Mouse (Mus musculus): ENCODE measurements around the gene Zfp574. TPM values are rescaled to one million over a fixed set of nuclear protein-coding genes. Genes with fewer than 3 reads are reported as not detected.

Gene Zfp574
- polyA plus RNA-seq (2014; fragmentation: Nextera tagmentation; extraction: Ambion mirVana): 17.9 and 19.9 TPM in 2 replicates

- peak within 1 kb of the TSS; percentile 91 for H3K27ac ChIP-seq (ENCODE audit: low read depth, low read length)
- peak within 1 kb of the TSS; percentile 97 for H3K4me2 ChIP-seq (replicated peaks; ENCODE audit: low read depth, low read length)
- 0 out of 2 replicates have a peak, but pooled peaks cover 4% of the 10 kb centered on the region for H3K36me3 ChIP-seq (ENCODE audit: control insufficient read depth, insufficient read depth, low read length)
- peak; percentile 13; the same call in 1 of the 2 replicates for ATAC-seq (ENCODE audit: low FRiP score)
- no peaks in the 10 kb centered on the region for H3K9me3 ChIP-seq (ENCODE audit: control insufficient read depth, low read length)
- peak; percentile 41 for DNase-seq (ENCODE audit: low spot score)
- H3K9ac ChIP-seq (ENCODE audit: low read depth, low read length): peak within 1 kb of the TSS; percentile 92
- H3K4me1 ChIP-seq (replicated peaks; ENCODE audit: control insufficient read depth, insufficient read depth, low read length): peaks cover 27% of the 10 kb centered on the region
- WGBS: 1% methylated on average over 20 of the region's 28 CpGs
- H3K4me3 ChIP-seq (ENCODE audit: low read depth, low read length): peak within 1 kb of the TSS; percentile 62
- H3K27me3 ChIP-seq (ENCODE audit: control insufficient read depth, insufficient read depth, low read length): no peaks in the 10 kb centered on the region
Measured at GRCm38 (mm10) chr7:25071979-25072715, at the start of gene Zfp574, which contains the start of gene Grik5. Gene Zfp574, plus strand, starts transcription at chr7:25072567. Gene Grik5, minus strand, starts transcription at chr7:25072346.

DNA sequence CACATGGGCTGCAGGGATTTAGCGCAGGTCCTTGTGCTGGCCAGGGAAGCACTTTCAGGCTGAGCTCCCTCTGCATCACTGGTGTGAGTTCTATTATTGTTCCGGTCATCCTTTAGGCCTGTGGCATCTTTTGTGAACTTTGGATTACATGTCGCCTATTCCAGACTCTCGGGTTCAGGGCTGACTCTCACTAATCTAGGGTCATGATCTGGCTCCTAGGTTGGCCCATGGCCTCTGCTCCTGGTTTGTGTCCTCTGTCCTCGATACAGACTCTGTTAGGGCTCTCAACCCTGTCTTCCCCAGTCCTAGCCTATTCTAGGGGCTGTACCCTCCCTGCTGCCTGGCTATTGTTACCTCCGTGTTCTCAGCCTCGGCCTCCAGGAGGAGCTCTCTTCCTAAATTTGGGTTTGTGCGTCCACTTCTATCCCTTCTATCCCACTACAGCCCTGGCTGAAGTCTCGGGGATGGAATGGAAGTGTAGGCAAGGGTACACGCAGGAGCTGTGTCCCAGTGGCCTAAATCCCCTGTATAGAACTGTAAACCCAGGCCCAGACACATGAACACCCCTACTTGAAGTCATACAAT is 46.4 kb upstream of the Zfp574 start:
- no peaks in the 10 kb centered on the region for H3K9me3 ChIP-seq (ENCODE audit: control insufficient read depth, low read length)
- DNase-seq (ENCODE audit: low spot score) (peak; percentile 39), ATAC-seq (ENCODE audit: low FRiP score) (no peak)
- no peak overlapping the region for H3K4me2 ChIP-seq (replicated peaks; ENCODE audit: low read depth, low read length)
- H3K36me3 ChIP-seq (ENCODE audit: control insufficient read depth, insufficient read depth, low read length): no peaks in the 10 kb centered on the region; the same call in 1 of the 2 replicates
- H3K27ac ChIP-seq (ENCODE audit: low read depth, low read length): no peak overlapping the region
- H3K27me3 ChIP-seq (ENCODE audit: control insufficient read depth, insufficient read depth, low read length): no peaks in the 10 kb centered on the region
- WGBS: 58% methylated on average over 10 of the region's 10 CpGs
- H3K9ac ChIP-seq (ENCODE audit: low read depth, low read length): no peak overlapping the region
- H3K4me3 ChIP-seq (ENCODE audit: low read depth, low read length): no peak overlapping the region
- H3K4me1 ChIP-seq (replicated peaks; ENCODE audit: control insufficient read depth, insufficient read depth, low read length): no peaks in the 10 kb centered on the region

DNA sequence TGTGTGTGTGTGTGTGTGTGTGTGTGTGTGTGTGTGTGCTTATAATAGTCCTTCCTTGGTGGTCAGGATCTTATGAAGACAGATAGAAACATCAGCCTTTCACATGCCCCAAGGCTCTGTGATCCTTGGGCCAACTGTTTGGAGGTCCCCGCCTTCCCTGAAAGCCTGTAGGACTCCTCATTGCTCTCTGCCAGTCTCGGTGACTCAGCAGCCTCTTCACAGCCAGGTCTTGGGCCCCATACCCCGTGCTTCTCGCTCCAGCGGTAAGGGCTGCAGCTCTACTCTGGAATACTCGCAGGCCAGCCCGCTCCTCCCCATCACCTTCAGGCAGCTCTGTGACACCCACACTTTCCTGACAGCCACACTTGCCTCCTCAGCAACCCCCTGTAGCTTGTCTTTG is 45.9 kb upstream of the Zfp574 start:
- H3K9ac ChIP-seq (ENCODE audit: low read depth, low read length): no peak overlapping the region
- no peak overlapping the region for H3K4me2 ChIP-seq (replicated peaks; ENCODE audit: low read depth, low read length)
- DNase-seq (ENCODE audit: low spot score) (no peak), ATAC-seq (ENCODE audit: low FRiP score) (no peak)
- H3K9me3 ChIP-seq (ENCODE audit: control insufficient read depth, low read length): no peaks in the 10 kb centered on the region
- H3K27ac ChIP-seq (ENCODE audit: low read depth, low read length): no peak overlapping the region
- WGBS: 56% methylated on average over 7 of the region's 7 CpGs
- H3K4me3 ChIP-seq (ENCODE audit: low read depth, low read length): no peak overlapping the region
- no peaks in the 10 kb centered on the region for H3K27me3 ChIP-seq (ENCODE audit: control insufficient read depth, insufficient read depth, low read length)
- no peaks in the 10 kb centered on the region for H3K4me1 ChIP-seq (replicated peaks; ENCODE audit: control insufficient read depth, insufficient read depth, low read length)
- no peaks in the 10 kb centered on the region; the same call in 1 of the 2 replicates for H3K36me3 ChIP-seq (ENCODE audit: control insufficient read depth, insufficient read depth, low read length)

GRCm38 (mm10) chr7:25030032-25030753 is 42.2 kb upstream of the Zfp574 start:
- no peaks in the 10 kb centered on the region for H3K9me3 ChIP-seq (ENCODE audit: control insufficient read depth, low read length)
- no peak overlapping the region for H3K9ac ChIP-seq (ENCODE audit: low read depth, low read length)
- no peaks in the 10 kb centered on the region for H3K27me3 ChIP-seq (ENCODE audit: control insufficient read depth, insufficient read depth, low read length)
- H3K27ac ChIP-seq (ENCODE audit: low read depth, low read length): no peak overlapping the region
- peak; percentile 94 for DNase-seq (ENCODE audit: low spot score)
- no peak overlapping the region for H3K4me3 ChIP-seq (ENCODE audit: low read depth, low read length)
- WGBS: 49% methylated on average over 5 of the region's 5 CpGs
- no peak overlapping the region for H3K4me2 ChIP-seq (replicated peaks; ENCODE audit: low read depth, low read length)
- ATAC-seq (ENCODE audit: low FRiP score): peak; percentile 35; the same call in 1 of the 2 replicates
- no peaks in the 10 kb centered on the region for H3K4me1 ChIP-seq (replicated peaks; ENCODE audit: control insufficient read depth, insufficient read depth, low read length)
- H3K36me3 ChIP-seq (ENCODE audit: control insufficient read depth, insufficient read depth, low read length): peaks cover 7% of the 10 kb centered on the region; the same call in 1 of the 2 replicates

GRCm38 (mm10) chr7:25031528-25031927 is 40.8 kb upstream of the Zfp574 start:
- WGBS: 69% methylated on average over 3 of the region's 3 CpGs
- Histone ChIP-seq H3K9me3 (ENCODE audit: control insufficient read depth, low read length) (no peaks in the 10 kb centered on the region), H3K27ac (ENCODE audit: low read depth, low read length) (no peak overlapping the region), H3K36me3 (ENCODE audit: control insufficient read depth, insufficient read depth, low read length) (peaks cover 7% of the 10 kb centered on the region; the same call in 1 of the 2 replicates), H3K4me3 (ENCODE audit: low read depth, low read length) (no peak overlapping the region), H3K4me2 (replicated peaks; ENCODE audit: low read depth, low read length) (no peak overlapping the region), H3K27me3 (ENCODE audit: control insufficient read depth, insufficient read depth, low read length) (no peaks in the 10 kb centered on the region), H3K4me1 (replicated peaks; ENCODE audit: control insufficient read depth, insufficient read depth, low read length) (no peaks in the 10 kb centered on the region), H3K9ac (ENCODE audit: low read depth, low read length) (no peak overlapping the region)
- ATAC-seq (ENCODE audit: low FRiP score) (no peak), DNase-seq (ENCODE audit: low spot score) (no peak)

DNA sequence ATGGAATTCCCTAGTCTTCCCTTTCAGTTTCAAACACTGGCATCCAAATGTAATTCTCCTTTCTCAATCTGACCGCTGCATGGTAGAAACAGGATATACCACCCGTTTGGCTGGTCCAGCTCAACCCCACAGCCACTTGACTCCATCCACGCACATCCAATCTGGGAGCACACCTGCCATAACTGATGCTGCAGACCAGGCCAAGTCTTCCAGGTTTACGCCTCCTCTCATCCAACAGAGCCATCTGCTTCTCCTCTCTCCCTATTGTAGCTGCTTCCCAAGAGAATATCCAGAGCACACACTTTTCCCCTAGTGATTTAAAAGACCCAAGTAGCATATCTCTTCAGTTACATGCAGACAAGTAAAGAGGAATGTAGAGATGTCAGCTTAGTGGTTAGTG is 37.6 kb upstream of the Zfp574 start:
- ATAC-seq (ENCODE audit: low FRiP score) (no peak), DNase-seq (ENCODE audit: low spot score) (no peak)
- Histone ChIP-seq H3K4me2 (replicated peaks; ENCODE audit: low read depth, low read length) (no peak overlapping the region), H3K4me3 (ENCODE audit: low read depth, low read length) (no peak overlapping the region), H3K27ac (ENCODE audit: low read depth, low read length) (no peak overlapping the region), H3K9me3 (ENCODE audit: control insufficient read depth, low read length) (no peaks in the 10 kb centered on the region), H3K9ac (ENCODE audit: low read depth, low read length) (no peak overlapping the region), H3K36me3 (ENCODE audit: control insufficient read depth, insufficient read depth, low read length) (peaks cover 13% of the 10 kb centered on the region; the same call in 1 of the 2 replicates), H3K4me1 (replicated peaks; ENCODE audit: control insufficient read depth, insufficient read depth, low read length) (no peaks in the 10 kb centered on the region), H3K27me3 (ENCODE audit: control insufficient read depth, insufficient read depth, low read length) (no peaks in the 10 kb centered on the region)
- 93% methylated on average over 4 of the region's 4 CpGs for WGBS

- no peak for ATAC-seq (ENCODE audit: low FRiP score)
- 57% methylated on average over 7 of the region's 7 CpGs for WGBS
Measured at GRCm38 (mm10) chr7:25035916-25036315, 36.5 kb upstream of the Zfp574 start.

GRCm38 (mm10) chr7:25041921-25042320 is 30.4 kb upstream of the Zfp574 start:
- H3K4me3 ChIP-seq (ENCODE audit: low read depth, low read length): no peak overlapping the region
- no peak overlapping the region for H3K9ac ChIP-seq (ENCODE audit: low read depth, low read length)
- no peaks in the 10 kb centered on the region for H3K4me1 ChIP-seq (replicated peaks; ENCODE audit: control insufficient read depth, insufficient read depth, low read length)
- H3K27me3 ChIP-seq (ENCODE audit: control insufficient read depth, insufficient read depth, low read length): no peaks in the 10 kb centered on the region
- WGBS: 92% methylated on average over 12 of the region's 12 CpGs
- H3K27ac ChIP-seq (ENCODE audit: low read depth, low read length): no peak overlapping the region
- no peak for DNase-seq (ENCODE audit: low spot score)
- ATAC-seq (ENCODE audit: low FRiP score): no peak
- H3K36me3 ChIP-seq (ENCODE audit: control insufficient read depth, insufficient read depth, low read length): peaks cover 3% of the 10 kb centered on the region; the same call in 1 of the 2 replicates
- H3K9me3 ChIP-seq (ENCODE audit: control insufficient read depth, low read length): no peaks in the 10 kb centered on the region
- H3K4me2 ChIP-seq (replicated peaks; ENCODE audit: low read depth, low read length): no peak overlapping the region

More at GRCm38 (mm10) chr7:25035916-25036315, 36.5 kb upstream of the Zfp574 start:
- Histone ChIP-seq H3K27ac (ENCODE audit: low read depth, low read length) (no peak overlapping the region), H3K27me3 (ENCODE audit: control insufficient read depth, insufficient read depth, low read length) (no peaks in the 10 kb centered on the region), H3K9ac (ENCODE audit: low read depth, low read length) (no peak overlapping the region), H3K4me2 (replicated peaks; ENCODE audit: low read depth, low read length) (no peak overlapping the region), H3K4me1 (replicated peaks; ENCODE audit: control insufficient read depth, insufficient read depth, low read length) (no peaks in the 10 kb centered on the region), H3K9me3 (ENCODE audit: control insufficient read depth, low read length) (no peaks in the 10 kb centered on the region), H3K4me3 (ENCODE audit: low read depth, low read length) (no peak overlapping the region), H3K36me3 (ENCODE audit: control insufficient read depth, insufficient read depth, low read length) (peaks cover 13% of the 10 kb centered on the region; the same call in 1 of the 2 replicates)
- DNase-seq (ENCODE audit: low spot score): peak; percentile 88
